Mouse (Mus musculus): ENCODE data around the gene 4930442H23Rik. TPM values are rescaled to one million over a fixed set of nuclear protein-coding genes. Genes with fewer than 3 reads are reported as not detected.

4930442H23Rik gene
- polyA plus RNA-seq, 1 experiment from 2014 or later: not detected

DNA sequence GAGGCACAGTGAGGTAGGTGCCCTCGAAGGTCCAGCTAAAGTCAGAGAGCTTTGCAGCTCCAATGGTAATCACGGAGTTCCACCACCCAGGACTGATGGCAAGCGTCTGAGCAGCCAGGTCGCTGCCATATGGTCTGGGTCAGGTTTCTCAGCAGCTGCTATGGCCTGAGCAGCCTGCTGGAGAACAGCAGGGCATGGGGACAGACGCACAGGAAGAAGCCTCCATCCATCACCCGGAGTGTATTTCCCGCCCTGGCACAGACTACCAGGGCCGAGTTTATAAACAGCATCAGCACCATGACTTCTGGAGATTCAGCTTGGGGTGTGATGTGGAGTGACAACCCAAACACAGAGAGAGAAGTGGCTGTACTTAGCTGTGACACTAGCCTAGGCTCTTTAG lies 18.5 kb downstream of the 4930442H23Rik start:
- WGBS: 59% methylated on average over 8 of the region's 8 CpGs
- peaks cover 18% of the 10 kb centered on the region for H3K4me1 ChIP-seq (ENCODE audit: control insufficient read depth, insufficient read depth, low read length)

GRCm38 (mm10) chr10:81162318-81162652 lies 21.4 kb downstream of the 4930442H23Rik start:
- 67% methylated on average over 2 of the region's 2 CpGs for WGBS
- ATAC-seq (ENCODE audit: insufficient read depth, low FRiP score): no peak

More for the DNA sequence above, 18.5 kb downstream of the 4930442H23Rik start:
- peaks cover 13% of the 10 kb centered on the region; the same call in 1 of the 2 replicates for H3K36me3 ChIP-seq (ENCODE audit: control insufficient read depth, insufficient read depth, low read length)
- H3K4me3 ChIP-seq (replicated peaks; ENCODE audit: low read length): no peak overlapping the region
- no peak overlapping the region for H3K9ac ChIP-seq (ENCODE audit: low read length)
- H3K27me3 ChIP-seq (ENCODE audit: control insufficient read depth, insufficient read depth, low read length): no peaks in the 10 kb centered on the region
- H3K27ac ChIP-seq (ENCODE audit: low read length): no peak overlapping the region
- ATAC-seq (ENCODE audit: insufficient read depth, low FRiP score): no peak
- no peak overlapping the region for H3K4me2 ChIP-seq (ENCODE audit: low read depth, low read length)
- H3K9me3 ChIP-seq (replicated peaks; ENCODE audit: control insufficient read depth, low read length): no peaks in the 10 kb centered on the region

GRCm38 (mm10) chr10:81161602-81162317 lies 21.9 kb downstream of the 4930442H23Rik start:
- no peak for ATAC-seq (ENCODE audit: insufficient read depth, low FRiP score)
- H3K4me3 ChIP-seq (replicated peaks; ENCODE audit: low read length): no peak overlapping the region
- WGBS: 65% methylated on average over 8 of the region's 8 CpGs
- H3K4me2 ChIP-seq (ENCODE audit: low read depth, low read length): no peak overlapping the region
- no peak overlapping the region for H3K27ac ChIP-seq (ENCODE audit: low read length)
- H3K9ac ChIP-seq (ENCODE audit: low read length): no peak overlapping the region
- H3K4me1 ChIP-seq (ENCODE audit: control insufficient read depth, insufficient read depth, low read length): peaks cover 12% of the 10 kb centered on the region
- no peaks in the 10 kb centered on the region for H3K9me3 ChIP-seq (replicated peaks; ENCODE audit: control insufficient read depth, low read length)
- peaks cover 26% of the 10 kb centered on the region; the same call in 1 of the 2 replicates for H3K36me3 ChIP-seq (ENCODE audit: control insufficient read depth, insufficient read depth, low read length)
- H3K27me3 ChIP-seq (ENCODE audit: control insufficient read depth, insufficient read depth, low read length): no peaks in the 10 kb centered on the region

More at GRCm38 (mm10) chr10:81162318-81162652, 21.4 kb downstream of the 4930442H23Rik start:
- peaks cover 21% of the 10 kb centered on the region; the same call in 1 of the 2 replicates for H3K36me3 ChIP-seq (ENCODE audit: control insufficient read depth, insufficient read depth, low read length)
- H3K27me3 ChIP-seq (ENCODE audit: control insufficient read depth, insufficient read depth, low read length): no peaks in the 10 kb centered on the region
- H3K4me3 ChIP-seq (replicated peaks; ENCODE audit: low read length): no peak overlapping the region
- H3K27ac ChIP-seq (ENCODE audit: low read length): no peak overlapping the region
- H3K9ac ChIP-seq (ENCODE audit: low read length): no peak overlapping the region
- H3K9me3 ChIP-seq (replicated peaks; ENCODE audit: control insufficient read depth, low read length): no peaks in the 10 kb centered on the region
- peaks cover 14% of the 10 kb centered on the region for H3K4me1 ChIP-seq (ENCODE audit: control insufficient read depth, insufficient read depth, low read length)
- no peak overlapping the region for H3K4me2 ChIP-seq (ENCODE audit: low read depth, low read length)

- H3K4me3 ChIP-seq (replicated peaks; ENCODE audit: low read length): no peak overlapping the region
- WGBS: 79% methylated on average over 6 of the region's 6 CpGs
- no peaks in the 10 kb centered on the region for H3K4me1 ChIP-seq (ENCODE audit: control insufficient read depth, insufficient read depth, low read length)
- H3K9me3 ChIP-seq (replicated peaks; ENCODE audit: control insufficient read depth, low read length): no peaks in the 10 kb centered on the region
- H3K36me3 ChIP-seq (ENCODE audit: control insufficient read depth, insufficient read depth, low read length): peaks cover 47% of the 10 kb centered on the region
- no peaks in the 10 kb centered on the region for H3K27me3 ChIP-seq (ENCODE audit: control insufficient read depth, insufficient read depth, low read length)
- no peak overlapping the region for H3K4me2 ChIP-seq (ENCODE audit: low read depth, low read length)
- 0 out of 2 replicates have a peak overlapping the region, but pooled peaks have one; percentile 8 for H3K9ac ChIP-seq (ENCODE audit: low read length)
- H3K27ac ChIP-seq (ENCODE audit: low read length): peak overlapping the region; percentile 28
- ATAC-seq (ENCODE audit: insufficient read depth, low FRiP score): no peak
Observed at GRCm38 (mm10) chr10:81154736-81155135, 28.9 kb downstream of the 4930442H23Rik start.

- Histone ChIP-seq H3K9me3 (replicated peaks; ENCODE audit: control insufficient read depth, low read length) (no peaks in the 10 kb centered on the region), H3K27ac (ENCODE audit: low read length) (no peak overlapping the region; the same call in 1 of the 2 replicates), H3K9ac (ENCODE audit: low read length) (no peak overlapping the region), H3K36me3 (ENCODE audit: control insufficient read depth, insufficient read depth, low read length) (peaks cover 49% of the 10 kb centered on the region), H3K4me2 (ENCODE audit: low read depth, low read length) (no peak overlapping the region), H3K27me3 (ENCODE audit: control insufficient read depth, insufficient read depth, low read length) (no peaks in the 10 kb centered on the region), H3K4me3 (replicated peaks; ENCODE audit: low read length) (no peak overlapping the region), H3K4me1 (ENCODE audit: control insufficient read depth, insufficient read depth, low read length) (no peaks in the 10 kb centered on the region)
- 87% methylated on average over 12 of the region's 12 CpGs for WGBS
- no peak for ATAC-seq (ENCODE audit: insufficient read depth, low FRiP score)
Observed at GRCm38 (mm10) chr10:81154313-81154712, 29.3 kb downstream of the 4930442H23Rik start.

GRCm38 (mm10) chr10:81152609-81153008 lies 31.0 kb downstream of the 4930442H23Rik start:
- Histone ChIP-seq H3K27ac (ENCODE audit: low read length) (peak overlapping the region; percentile 34), H3K9me3 (replicated peaks; ENCODE audit: control insufficient read depth, low read length) (no peaks in the 10 kb centered on the region), H3K4me2 (ENCODE audit: low read depth, low read length) (no peak overlapping the region), H3K4me1 (ENCODE audit: control insufficient read depth, insufficient read depth, low read length) (no peaks in the 10 kb centered on the region), H3K9ac (ENCODE audit: low read length) (no peak overlapping the region), H3K4me3 (replicated peaks; ENCODE audit: low read length) (no peak overlapping the region), H3K27me3 (ENCODE audit: control insufficient read depth, insufficient read depth, low read length) (no peaks in the 10 kb centered on the region), H3K36me3 (ENCODE audit: control insufficient read depth, insufficient read depth, low read length) (peaks cover 59% of the 10 kb centered on the region)
- ATAC-seq (ENCODE audit: insufficient read depth, low FRiP score): no peak
- WGBS: 67% methylated on average over 12 of the region's 12 CpGs

GRCm38 (mm10) chr10:81151261-81151660 lies 32.4 kb downstream of the 4930442H23Rik start:
- Histone ChIP-seq H3K9me3 (replicated peaks; ENCODE audit: control insufficient read depth, low read length) (no peaks in the 10 kb centered on the region), H3K27ac (ENCODE audit: low read length) (no peak overlapping the region), H3K27me3 (ENCODE audit: control insufficient read depth, insufficient read depth, low read length) (no peaks in the 10 kb centered on the region), H3K36me3 (ENCODE audit: control insufficient read depth, insufficient read depth, low read length) (peaks cover 56% of the 10 kb centered on the region), H3K4me2 (ENCODE audit: low read depth, low read length) (no peak overlapping the region), H3K9ac (ENCODE audit: low read length) (no peak overlapping the region), H3K4me1 (ENCODE audit: control insufficient read depth, insufficient read depth, low read length) (peaks cover 2% of the 10 kb centered on the region; the same call in 1 of the 2 replicates), H3K4me3 (replicated peaks; ENCODE audit: low read length) (no peak overlapping the region)
- WGBS: 67% methylated on average over 6 of the region's 6 CpGs
- ATAC-seq (ENCODE audit: insufficient read depth, low FRiP score): no peak

GRCm38 (mm10) chr10:81146296-81146695 lies 37.4 kb downstream of the 4930442H23Rik start:
- no peak for ATAC-seq (ENCODE audit: insufficient read depth, low FRiP score)
- peaks cover 55% of the 10 kb centered on the region for H3K36me3 ChIP-seq (ENCODE audit: control insufficient read depth, insufficient read depth, low read length)

DNA sequence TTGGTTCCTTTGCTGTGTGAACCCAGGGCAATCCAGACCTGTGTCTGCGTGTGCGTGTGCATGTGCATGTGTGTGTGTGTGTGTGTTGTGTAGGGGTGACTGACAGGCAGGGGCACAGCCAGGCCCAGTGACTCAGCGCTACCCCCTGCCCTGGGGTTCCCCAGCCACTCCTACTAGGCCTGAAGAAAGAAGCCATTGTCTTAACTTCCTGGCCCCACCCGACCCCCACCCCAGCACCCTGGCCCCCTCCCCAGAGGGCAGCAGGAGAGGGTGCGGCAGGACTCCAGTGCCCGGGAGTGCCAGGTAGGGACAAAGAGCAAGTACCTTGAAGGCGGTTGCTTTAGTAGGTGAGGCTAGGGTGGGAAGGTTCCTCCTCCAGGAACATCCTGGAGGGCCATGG lies 37.9 kb downstream of the 4930442H23Rik start:
- Histone ChIP-seq H3K4me3 (replicated peaks; ENCODE audit: low read length) (peak overlapping the region; percentile 25), H3K4me2 (ENCODE audit: low read depth, low read length) (peak overlapping the region; percentile 46), H3K9me3 (replicated peaks; ENCODE audit: control insufficient read depth, low read length) (no peaks in the 10 kb centered on the region), H3K27ac (ENCODE audit: low read length) (peak overlapping the region; percentile 88), H3K36me3 (ENCODE audit: control insufficient read depth, insufficient read depth, low read length) (peaks cover 55% of the 10 kb centered on the region), H3K9ac (ENCODE audit: low read length) (peak overlapping the region; percentile 58), H3K4me1 (ENCODE audit: control insufficient read depth, insufficient read depth, low read length) (peaks cover 31% of the 10 kb centered on the region), H3K27me3 (ENCODE audit: control insufficient read depth, insufficient read depth, low read length) (no peaks in the 10 kb centered on the region)
- ATAC-seq (ENCODE audit: insufficient read depth, low FRiP score): peak; percentile 75
- WGBS: 56% methylated on average over 7 of the region's 7 CpGs

More at GRCm38 (mm10) chr10:81146296-81146695, 37.4 kb downstream of the 4930442H23Rik start:
- Histone ChIP-seq H3K9ac (ENCODE audit: low read length) (peak overlapping the region; percentile 58), H3K4me2 (ENCODE audit: low read depth, low read length) (peak overlapping the region; percentile 46), H3K27me3 (ENCODE audit: control insufficient read depth, insufficient read depth, low read length) (no peaks in the 10 kb centered on the region), H3K4me3 (replicated peaks; ENCODE audit: low read length) (peak overlapping the region; percentile 25), H3K27ac (ENCODE audit: low read length) (peak overlapping the region; percentile 88), H3K4me1 (ENCODE audit: control insufficient read depth, insufficient read depth, low read length) (peaks cover 25% of the 10 kb centered on the region), H3K9me3 (replicated peaks; ENCODE audit: control insufficient read depth, low read length) (no peaks in the 10 kb centered on the region)
- 73% methylated on average over 4 of the region's 4 CpGs for WGBS
